Mouse (Mus musculus) spleen, adult 2 months (tissue): Measurements from ENCODE around the gene Hpd. TPM values are rescaled to one million over a fixed set of nuclear protein-coding genes. Genes with fewer than 3 reads are reported as not detected.

ENCODE experiments used
- DNase-seq, 2 experiments: peaks; one replicate each; pipeline versions ENCODE4 v3.0.0 to v3.0.0-alpha.2; 2012 to 2021; ENCODE audit warnings: low spot score in 2 of 2, low read depth in 1 of 2
- H3K27ac ChIP-seq: fragments of 200-500 bp; 2 replicates; pipeline ENCODE4 v1.5.1; 2012; ENCODE audit warnings: low read length, inconsistent platforms; ENCODE audit not compliant: insufficient read depth
- H3K27me3 ChIP-seq: fragments of 200-500 bp; 2 replicates; pipeline ENCODE4 v1.6.1; 2012; ENCODE audit warnings: mild to moderate bottlenecking, moderate library complexity, low read length, inconsistent platforms; ENCODE audit not compliant: control insufficient read depth, insufficient read depth
- H3K36me3 ChIP-seq: fragments of 200-500 bp; 2 replicates; pipeline ENCODE4 v1.6.1; 2012; ENCODE audit warnings: mild to moderate bottlenecking, low read length, inconsistent platforms; ENCODE audit not compliant: control insufficient read depth, insufficient read depth
- H3K4me1 ChIP-seq: fragments of 200-500 bp; 2 replicates; pipeline ENCODE4 v1.6.1; 2011; ENCODE audit warnings: inconsistent platforms; ENCODE audit not compliant: control insufficient read depth, insufficient read depth, insufficient read length
- H3K4me3 ChIP-seq: fragments of 200-500 bp; 2 replicates; pipeline ENCODE4 v1.5.1; 2011; ENCODE audit warnings: mild to moderate bottlenecking, inconsistent platforms; ENCODE audit not compliant: insufficient read depth, insufficient read length; ENCODE audit errors: extremely low read depth
- CTCF ChIP-seq: fragments of 200-500 bp; IDR thresholded peaks from 2 replicates; pipeline ENCODE4 v1.5.1; 2011; ENCODE audit warnings: mild to moderate bottlenecking, inconsistent platforms; ENCODE audit not compliant: insufficient read depth, insufficient read length, insufficient replicate concordance; ENCODE audit errors: extremely low read depth
- POLR2A ChIP-seq: fragments of 200-500 bp; IDR thresholded peaks from 2 replicates; pipeline ENCODE4 v1.6.1; 2011; ENCODE audit warnings: low read depth, low read length, inconsistent platforms
- WGBS: fragments of 180-500 bp; shearing (Covaris S2); methylation state at CpG from one replicate; pipeline ENCODE4 v1.1.7; 2018; 5-methylcytosine and 5-hydroxymethylcytosine counted together
- polyA plus RNA-seq: library from polyadenylated mRNA; depleted of rRNA; stranded (reverse); fragments of >200 nt; gene quantifications from 2 replicates; pipeline ENCODE4 v1.2.3, GENCODE M21; 2012

Hpd gene
- polyA plus RNA-seq, 1 experiment, result 0.37 TPM

DNA sequence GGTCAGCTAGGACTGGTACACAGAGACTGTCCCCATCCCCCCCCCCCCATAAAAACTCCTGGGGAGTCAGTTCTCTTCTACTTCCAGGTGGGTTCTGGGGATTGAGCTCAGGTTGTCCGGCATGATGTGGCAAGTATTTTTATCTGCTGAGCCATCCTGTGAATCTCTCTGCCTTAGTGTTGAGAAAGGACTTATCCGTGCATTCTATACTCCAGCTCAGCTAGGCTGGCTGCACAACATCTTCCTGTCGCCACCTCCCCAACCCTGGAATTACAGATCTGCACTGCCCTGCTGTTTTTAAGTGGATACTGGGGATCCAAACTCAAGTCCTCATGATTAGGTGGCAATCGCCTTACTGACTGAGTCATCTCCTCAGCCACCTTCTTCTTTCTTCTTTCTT lies 16.0 kb upstream of the Hpd start:
- no peak for DNase-seq
- H3K36me3 ChIP-seq, result no peaks in the 10 kb centered on the region
- H3K27me3 ChIP-seq, result no peaks in the 10 kb centered on the region
- no peak overlapping the region for H3K4me3 ChIP-seq
- no peak for TF ChIP-seq POLR2A
- no peak for TF ChIP-seq CTCF
- H3K4me1 ChIP-seq, result no peaks in the 10 kb centered on the region
- no peak overlapping the region for H3K27ac ChIP-seq
- WGBS, result 93% methylated on average over 4 of the region's 4 CpGs

- no peaks in the 10 kb centered on the region for H3K27me3 ChIP-seq
- H3K36me3 ChIP-seq, result no peaks in the 10 kb centered on the region
- TF ChIP-seq CTCF (no peak), POLR2A (no peak)
- no peak overlapping the region for H3K4me3 ChIP-seq
- H3K27ac ChIP-seq, result no peak overlapping the region
- no peaks in the 10 kb centered on the region for H3K4me1 ChIP-seq
- no peak for DNase-seq
- WGBS, result 84% methylated on average over 4 of the region's 4 CpGs
These were observed 14.2 kb upstream of the Hpd start for GRCm38 (mm10) chr5:123196746-123197145.

DNA sequence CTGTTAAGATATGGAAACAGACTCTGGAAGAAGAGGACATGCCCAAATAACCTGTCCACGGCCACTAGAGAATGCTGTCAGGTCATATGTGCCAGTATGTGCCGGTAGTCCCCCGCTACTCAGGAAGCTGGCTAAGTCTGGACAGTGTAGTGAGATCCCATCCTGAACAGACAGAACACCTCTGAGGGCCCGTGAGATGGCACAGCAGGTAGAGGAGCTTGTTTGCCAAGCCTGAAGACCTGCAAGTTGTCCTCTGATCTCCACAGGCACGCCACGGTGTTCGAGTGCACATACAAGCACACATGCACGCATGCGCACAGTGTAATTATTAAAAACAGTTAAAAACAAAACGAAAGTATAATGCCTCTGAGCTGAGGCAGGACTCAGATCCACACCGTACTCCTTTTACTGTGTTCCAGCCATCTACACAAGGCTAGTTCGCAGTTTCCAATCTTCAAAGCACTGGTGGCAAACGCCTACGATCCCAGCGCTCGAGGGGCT lies 13.0 kb upstream of the Hpd start:
- H3K4me3 ChIP-seq, result no peak overlapping the region
- H3K4me1 ChIP-seq, result no peaks in the 10 kb centered on the region
- no peak overlapping the region for H3K27ac ChIP-seq
- no peak for TF ChIP-seq POLR2A
- no peak for TF ChIP-seq CTCF
- no peaks in the 10 kb centered on the region for H3K27me3 ChIP-seq
- no peak for DNase-seq
- 89% methylated on average over 16 of the region's 16 CpGs for WGBS
- H3K36me3 ChIP-seq, result no peaks in the 10 kb centered on the region

GRCm38 (mm10) chr5:123194856-123195255 lies 12.3 kb upstream of the Hpd start:
- Histone ChIP-seq H3K36me3 (no peaks in the 10 kb centered on the region), H3K4me3 (no peak overlapping the region), H3K27ac (no peak overlapping the region), H3K27me3 (no peaks in the 10 kb centered on the region), H3K4me1 (no peaks in the 10 kb centered on the region)
- WGBS, result 85% methylated on average over 6 of the region's 6 CpGs
- TF ChIP-seq POLR2A (no peak), CTCF (no peak)
- DNase-seq, result no peak

GRCm38 (mm10) chr5:123193436-123193835 lies 10.9 kb upstream of the Hpd start:
- Histone ChIP-seq H3K27ac (no peak overlapping the region), H3K4me3 (no peak overlapping the region), H3K4me1 (no peaks in the 10 kb centered on the region), H3K27me3 (no peaks in the 10 kb centered on the region), H3K36me3 (no peaks in the 10 kb centered on the region)
- TF ChIP-seq CTCF (no peak), POLR2A (no peak)
- DNase-seq, result no peak
- WGBS, result 79% methylated on average over 5 of the region's 5 CpGs

GRCm38 (mm10) chr5:123192606-123193150 lies 10.2 kb upstream of the Hpd start:
- Histone ChIP-seq H3K36me3 (no peaks in the 10 kb centered on the region), H3K27ac (no peak overlapping the region), H3K4me1 (no peaks in the 10 kb centered on the region), H3K27me3 (no peaks in the 10 kb centered on the region), H3K4me3 (no peak overlapping the region)
- DNase-seq, result no peak
- TF ChIP-seq CTCF (no peak), POLR2A (no peak)
- 59% methylated on average over 9 of the region's 9 CpGs for WGBS

DNA sequence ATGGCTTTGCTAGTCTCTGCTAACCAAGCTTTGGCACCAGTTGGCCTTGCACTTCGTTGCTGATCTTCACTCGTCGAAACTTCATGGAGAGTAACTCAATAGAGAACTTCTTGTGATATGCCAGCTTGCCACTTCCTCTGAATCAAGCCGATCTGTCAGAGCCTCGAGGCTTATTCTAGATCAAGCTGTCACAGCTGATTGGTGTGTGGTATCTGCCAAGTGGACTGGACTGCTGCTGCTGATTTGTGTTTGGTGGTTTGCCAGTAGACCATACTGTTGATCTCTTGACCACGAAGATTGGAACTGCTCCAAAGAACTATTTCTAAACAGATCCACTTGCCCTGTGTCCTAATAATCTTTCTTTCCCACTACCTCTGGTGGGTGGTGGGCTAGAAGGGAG lies 8.9 kb upstream of the Hpd start:
- no peaks in the 10 kb centered on the region for H3K27me3 ChIP-seq
- TF ChIP-seq POLR2A, result no peak
- TF ChIP-seq CTCF, result no peak
- DNase-seq, result no peak
- H3K4me1 ChIP-seq, result no peaks in the 10 kb centered on the region
- 46% methylated on average over 6 of the region's 6 CpGs for WGBS
- no peak overlapping the region for H3K27ac ChIP-seq
- H3K4me3 ChIP-seq, result no peak overlapping the region
- H3K36me3 ChIP-seq, result no peaks in the 10 kb centered on the region
